Mouse (Mus musculus): ENCODE results near the gene Sertad4. TPM values are rescaled to one million over a fixed set of nuclear protein-coding genes. Genes with fewer than 3 reads are reported as not detected.

Sertad4 gene
- polyA plus RNA-seq, 1 experiment: 59.4 TPM

- Histone ChIP-seq H3K4me3 (ENCODE audit: insufficient read depth, low read length) (no peak overlapping the region), H3K27ac (ENCODE audit: insufficient read depth, low read length) (no peak overlapping the region), H3K4me1 (ENCODE audit: control insufficient read depth, insufficient read depth, low read length) (no peaks in the 10 kb centered on the region)
- TF ChIP-seq CTCF (IDR thresholded peaks at IDR 0.05; ENCODE audit: borderline replicate concordance, insufficient read depth, low read length) (no peak), POLR2A (IDR thresholded peaks at IDR 0.05; ENCODE audit: low read depth, low read length) (no peak)
Observed at GRCm38 (mm10) chr1:192872841-192873240, 17.3 kb upstream of the Sertad4 start.

GRCm38 (mm10) chr1:192869761-192870160 lies 14.2 kb upstream of the Sertad4 start:
- Histone ChIP-seq H3K4me3 (ENCODE audit: insufficient read depth, low read length) (no peak overlapping the region), H3K27ac (ENCODE audit: insufficient read depth, low read length) (no peak overlapping the region), H3K4me1 (ENCODE audit: control insufficient read depth, insufficient read depth, low read length) (no peaks in the 10 kb centered on the region)
- TF ChIP-seq POLR2A (IDR thresholded peaks at IDR 0.05; ENCODE audit: low read depth, low read length): no peak
- no peak for TF ChIP-seq CTCF (IDR thresholded peaks at IDR 0.05; ENCODE audit: borderline replicate concordance, insufficient read depth, low read length)

GRCm38 (mm10) chr1:192864440-192864839 lies 8.9 kb upstream of the Sertad4 start:
- Histone ChIP-seq H3K4me3 (ENCODE audit: insufficient read depth, low read length) (no peak overlapping the region), H3K27ac (ENCODE audit: insufficient read depth, low read length) (no peak overlapping the region), H3K4me1 (ENCODE audit: control insufficient read depth, insufficient read depth, low read length) (no peaks in the 10 kb centered on the region)
- TF ChIP-seq POLR2A (IDR thresholded peaks at IDR 0.05; ENCODE audit: low read depth, low read length): no peak
- TF ChIP-seq CTCF (IDR thresholded peaks at IDR 0.05; ENCODE audit: borderline replicate concordance, insufficient read depth, low read length): no peak

GRCm38 (mm10) chr1:192861305-192861960 lies 5.9 kb upstream of the Sertad4 start:
- no peak overlapping the region for H3K4me3 ChIP-seq (ENCODE audit: insufficient read depth, low read length)
- H3K27ac ChIP-seq (ENCODE audit: insufficient read depth, low read length): no peak overlapping the region
- TF ChIP-seq CTCF (IDR thresholded peaks at IDR 0.05; ENCODE audit: borderline replicate concordance, insufficient read depth, low read length) (no peak), POLR2A (IDR thresholded peaks at IDR 0.05; ENCODE audit: low read depth, low read length) (no peak)
- H3K4me1 ChIP-seq (ENCODE audit: control insufficient read depth, insufficient read depth, low read length): peaks cover 9% of the 10 kb centered on the region

- H3K4me1 ChIP-seq (ENCODE audit: control insufficient read depth, insufficient read depth, low read length): peaks cover 9% of the 10 kb centered on the region
Observed at GRCm38 (mm10) chr1:192860273-192860672, 4.7 kb upstream of the Sertad4 start.

GRCm38 (mm10) chr1:192857582-192857981 lies 2.0 kb upstream of the Sertad4 start:
- H3K27ac ChIP-seq (ENCODE audit: insufficient read depth, low read length): peak overlapping the region; percentile 92; the same call in 1 of the 2 replicates
- TF ChIP-seq POLR2A (IDR thresholded peaks at IDR 0.05; ENCODE audit: low read depth, low read length) (no peak), CTCF (IDR thresholded peaks at IDR 0.05; ENCODE audit: borderline replicate concordance, insufficient read depth, low read length) (no peak)
- peaks cover 12% of the 10 kb centered on the region for H3K4me1 ChIP-seq (ENCODE audit: control insufficient read depth, insufficient read depth, low read length)
- no peak overlapping the region for H3K4me3 ChIP-seq (ENCODE audit: insufficient read depth, low read length)

More at GRCm38 (mm10) chr1:192860273-192860672, 4.7 kb upstream of the Sertad4 start:
- H3K4me3 ChIP-seq (ENCODE audit: insufficient read depth, low read length): no peak overlapping the region
- TF ChIP-seq POLR2A (IDR thresholded peaks at IDR 0.05; ENCODE audit: low read depth, low read length) (no peak), CTCF (IDR thresholded peaks at IDR 0.05; ENCODE audit: borderline replicate concordance, insufficient read depth, low read length) (no peak)
- H3K27ac ChIP-seq (ENCODE audit: insufficient read depth, low read length): no peak overlapping the region

- no peak for TF ChIP-seq CTCF (IDR thresholded peaks at IDR 0.05; ENCODE audit: borderline replicate concordance, insufficient read depth, low read length)
- no peak for TF ChIP-seq POLR2A (IDR thresholded peaks at IDR 0.05; ENCODE audit: low read depth, low read length)
- Histone ChIP-seq H3K4me1 (ENCODE audit: control insufficient read depth, insufficient read depth, low read length) (peaks cover 15% of the 10 kb centered on the region), H3K4me3 (ENCODE audit: insufficient read depth, low read length) (no peak overlapping the region), H3K27ac (ENCODE audit: insufficient read depth, low read length) (no peak overlapping the region)
Observed at GRCm38 (mm10) chr1:192856931-192857330, 1.4 kb upstream of the Sertad4 start.

GRCm38 (mm10) chr1:192856411-192856810 lies 855 bp upstream of the Sertad4 start:
- peak overlapping the region; percentile 93 for H3K27ac ChIP-seq (ENCODE audit: insufficient read depth, low read length)
- no peak overlapping the region for H3K4me3 ChIP-seq (ENCODE audit: insufficient read depth, low read length)

GRCm38 (mm10) chr1:192854819-192855271 lies 711 bp downstream of the Sertad4 start:
- TF ChIP-seq POLR2A (IDR thresholded peaks at IDR 0.05; ENCODE audit: low read depth, low read length) (peak; percentile 67; the same call in 1 of the 2 replicates), CTCF (IDR thresholded peaks at IDR 0.05; ENCODE audit: borderline replicate concordance, insufficient read depth, low read length) (no peak)
- Histone ChIP-seq H3K4me1 (ENCODE audit: control insufficient read depth, insufficient read depth, low read length) (peaks cover 27% of the 10 kb centered on the region), H3K27ac (ENCODE audit: insufficient read depth, low read length) (peak overlapping the region; percentile 93), H3K4me3 (ENCODE audit: insufficient read depth, low read length) (peak overlapping the region; percentile 77)

More at GRCm38 (mm10) chr1:192856411-192856810, 855 bp upstream of the Sertad4 start:
- no peak for TF ChIP-seq CTCF (IDR thresholded peaks at IDR 0.05; ENCODE audit: borderline replicate concordance, insufficient read depth, low read length)
- no peak for TF ChIP-seq POLR2A (IDR thresholded peaks at IDR 0.05; ENCODE audit: low read depth, low read length)
- H3K4me1 ChIP-seq (ENCODE audit: control insufficient read depth, insufficient read depth, low read length): peaks cover 17% of the 10 kb centered on the region

Measured in embryonic fibroblast, embryonic 13.5 days (primary cell).